8 mouse cellular contexts compared by ENCODE assay signal in genomic region chr6:88924502-88925275, GRCm38 (mm10). TPM values are rescaled to one million over a fixed set of nuclear protein-coding genes. Genes with fewer than 3 reads are reported as not detected.
DNase-seq lines count a peak whose midpoint lies in the region; ATAC-seq lines count a peak whose summit lies in the region.

No protein-coding gene starts in this region.

- peak; percentile 32; the same call in 1 of the 2 replicates for ATAC-seq in heart, embryonic 11.5 days (replicated peaks; ENCODE audit: insufficient number of reproducible peaks, low FRiP score, low TSS enrichment)

- intact Hi-C loops in left cerebral cortex, postnatal 4 days (cut with DNase I) = loop anchor here (5.0 kb wide), 2 partner anchors 438 to 703 kb away; partner anchors contain the start of gene Plxna1

- no peak overlapping the region for H3K9ac ChIP-seq in heart, embryonic 11.5 days (ENCODE audit: low read depth, low read length)

- DNase-seq in left cerebral cortex, postnatal 4 days = peak; percentile 52
- DNase-seq in left cerebral cortex, adult 18-20 months (ENCODE audit: low spot score in 2 of 2) = no peak
- DNase-seq in embryonic facial prominence, embryonic 10.5 days (ENCODE audit: low spot score) = peak; percentile 49
- peak; percentile 84 to 87 for DNase-seq in kidney, adult 8-10 months
- DNase-seq in lung, postnatal 4 days = peak; percentile 82 to 89
- DNase-seq in right cerebral cortex, postnatal 25 days = no peak
- no peak for DNase-seq in layer of hippocampus, postnatal 14 days (ENCODE audit: low spot score in 2 of 2)

- no peak overlapping the region for H3K4me2 ChIP-seq in heart, embryonic 11.5 days

- H3K9me3 ChIP-seq in embryonic facial prominence, embryonic 10.5 days = no peaks in the 10 kb centered on the region
- no peaks in the 10 kb centered on the region for H3K9me3 ChIP-seq in heart, embryonic 11.5 days (replicated peaks; ENCODE audit: control insufficient read depth, low read length)

- H3K4me3 ChIP-seq in embryonic facial prominence, embryonic 10.5 days = no peak overlapping the region
- H3K4me3 ChIP-seq in heart, embryonic 11.5 days (ENCODE audit: low read depth, low read length) = no peak overlapping the region

- H3K27ac ChIP-seq in embryonic facial prominence, embryonic 10.5 days (replicated peaks) = peak overlapping the region; percentile 82
- 0 out of 2 replicates have a peak overlapping the region, but pooled peaks have one; percentile 15 for H3K27ac ChIP-seq in heart, embryonic 11.5 days (ENCODE audit: low read depth, low read length)

- WGBS in embryonic facial prominence, embryonic 10.5 days = 3% methylated on average over 5 of the region's 5 CpGs
- WGBS in heart, embryonic 11.5 days (ENCODE audit: insufficient replicate concordance) = 19% methylated on average over 5 of the region's 5 CpGs

- no peaks in the 10 kb centered on the region for H3K27me3 ChIP-seq in embryonic facial prominence, embryonic 10.5 days (replicated peaks; ENCODE audit: low read depth, poor library complexity, severe bottlenecking)
- no peaks in the 10 kb centered on the region for H3K27me3 ChIP-seq in heart, embryonic 11.5 days (ENCODE audit: control insufficient read depth, insufficient read depth, low read length)

- H3K36me3 ChIP-seq in embryonic facial prominence, embryonic 10.5 days (replicated peaks) = no peaks in the 10 kb centered on the region
- H3K36me3 ChIP-seq in heart, embryonic 11.5 days (ENCODE audit: control insufficient read depth, insufficient read depth, low read length) = no peaks in the 10 kb centered on the region

- peaks cover 47% of the 10 kb centered on the region for H3K4me1 ChIP-seq in embryonic facial prominence, embryonic 10.5 days
- peaks cover 40% of the 10 kb centered on the region for H3K4me1 ChIP-seq in heart, embryonic 11.5 days (ENCODE audit: control insufficient read depth, insufficient read depth, low read length)

RNA-seq across cellular contexts. Expression of gene Tpra1, which starts 22.6 kb away (rescaled TPM):
- 10 to 100 TPM; 37.2 to 41.2 TPM for total RNA-seq in left cerebral cortex, postnatal 4 days (2021)
- 10 to 100 TPM; 45.5 to 47.2 TPM for total RNA-seq in left cerebral cortex, adult 18-20 months (2021)
- polyA plus RNA-seq in embryonic facial prominence, embryonic 10.5 days (2016; fragmentation: Nextera tagmentation; extraction: Ambion mirVana) = 54.4 and 56.7 TPM in 2 replicates
- 40.1 and 41.8 TPM in 2 replicates for polyA plus RNA-seq in heart, embryonic 11.5 days (2014; fragmentation: Nextera tagmentation; extraction: Ambion mirVana)
- 10 to 100 TPM; 36.7 to 38.0 TPM for total RNA-seq in layer of hippocampus, postnatal 14 days (2021)

RNA-seq across cellular contexts. Expression of gene Mcm2, which starts 26.1 kb away (rescaled TPM):
- 10 to 100 TPM; 12.5 to 14.3 TPM for total RNA-seq in left cerebral cortex, postnatal 4 days (2021)
- total RNA-seq in left cerebral cortex, adult 18-20 months (2021) = 1 to 10 TPM; 3.7 to 6.8 TPM
- 262 and 280 TPM in 2 replicates for polyA plus RNA-seq in embryonic facial prominence, embryonic 10.5 days (2016; fragmentation: Nextera tagmentation; extraction: Ambion mirVana)
- 119 and 138 TPM in 2 replicates for polyA plus RNA-seq in heart, embryonic 11.5 days (2014; fragmentation: Nextera tagmentation; extraction: Ambion mirVana)
- total RNA-seq in layer of hippocampus, postnatal 14 days (2021) = 1 to 10 TPM; 5.4 to 7.8 TPM

RNA-seq across cellular contexts. Expression of gene Podxl2, which starts 49.8 kb away (rescaled TPM):
- 100 to 1,000 TPM; 494 to 504 TPM for total RNA-seq in left cerebral cortex, postnatal 4 days (2021)
- 100 to 1,000 TPM; 202 to 219 TPM for total RNA-seq in left cerebral cortex, adult 18-20 months (2021)
- 52.1 and 56.3 TPM in 2 replicates for polyA plus RNA-seq in embryonic facial prominence, embryonic 10.5 days (2016; fragmentation: Nextera tagmentation; extraction: Ambion mirVana)
- 26.4 and 27.2 TPM in 2 replicates for polyA plus RNA-seq in heart, embryonic 11.5 days (2014; fragmentation: Nextera tagmentation; extraction: Ambion mirVana)
- total RNA-seq in layer of hippocampus, postnatal 14 days (2021) = 100 to 1,000 TPM; 212 to 229 TPM

Comparison
In these comparisons a context has a peak if more than half of its experiments do, and no peak if none do; other contexts are left out.
1. DNase-seq: peak in left cerebral cortex, postnatal 4 days (single experiment), embryonic facial prominence, embryonic 10.5 days (single experiment), kidney, adult 8-10 months (2 of 2) and lung, postnatal 4 days (2 of 2); none in left cerebral cortex, adult 18-20 months (0 of 2), right cerebral cortex, postnatal 25 days (single experiment) and layer of hippocampus, postnatal 14 days (0 of 2).